Mouse (Mus musculus): ENCODE measurements around the gene Uri1. TPM values are rescaled to one million over a fixed set of nuclear protein-coding genes. Genes with fewer than 3 reads are reported as not detected.

The Uri1 gene
- polyA plus RNA-seq, 1 experiment from 2014 or later: 26.1 TPM

DNA sequence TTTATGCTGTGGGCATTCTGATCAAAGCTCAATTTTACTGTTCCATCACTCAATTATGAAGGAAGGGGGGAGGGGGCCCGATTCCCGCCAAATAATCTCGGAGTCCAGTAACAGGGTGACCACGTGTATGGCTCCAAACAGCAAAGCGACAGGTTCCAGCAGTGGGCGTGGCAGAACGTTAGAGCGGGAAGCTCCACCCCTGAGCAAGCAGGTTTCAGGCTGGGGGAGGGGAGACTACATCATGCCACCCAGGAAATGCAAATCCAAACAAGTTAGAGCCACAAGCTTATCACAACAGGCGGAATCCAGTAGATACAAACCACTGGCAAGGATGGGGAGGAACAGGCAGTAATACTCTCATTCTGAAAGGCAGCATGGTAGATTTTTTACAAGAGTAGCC is 71.5 kb downstream of the Uri1 start:
- 71% methylated on average over 9 of the region's 9 CpGs for WGBS (ENCODE audit: insufficient replicate concordance)
- no peak for ATAC-seq
- H3K27me3 ChIP-seq (replicated peaks): no peaks in the 10 kb centered on the region
- peaks cover 30% of the 10 kb centered on the region for H3K36me3 ChIP-seq
- H3K9ac ChIP-seq: no peak overlapping the region
- no peak overlapping the region for H3K4me3 ChIP-seq
- H3K9me3 ChIP-seq (replicated peaks): no peaks in the 10 kb centered on the region
- H3K4me1 ChIP-seq: no peaks in the 10 kb centered on the region
- no peak overlapping the region for H3K27ac ChIP-seq
- no peak overlapping the region for H3K4me2 ChIP-seq

DNA sequence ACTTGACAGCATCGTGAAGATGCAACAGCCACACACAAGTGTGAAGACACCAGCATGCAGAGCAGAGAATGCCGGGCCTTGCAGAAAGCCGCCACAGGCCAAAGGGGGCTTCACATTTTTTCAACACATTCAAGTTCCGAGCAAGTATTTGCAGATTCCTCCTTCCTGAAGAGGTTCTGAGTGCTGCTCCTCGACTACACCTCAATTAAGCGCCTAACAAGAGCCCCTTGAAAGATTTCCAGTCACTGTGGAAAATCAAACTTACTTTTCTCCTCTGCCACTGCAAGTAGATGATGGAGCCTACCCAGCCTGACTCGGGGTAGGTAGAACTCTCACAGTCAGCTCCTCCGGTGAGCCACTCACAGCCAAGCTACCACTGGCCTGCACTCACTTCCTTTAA is 86.9 kb downstream of the Uri1 start:
- peaks cover 14% of the 10 kb centered on the region for H3K36me3 ChIP-seq
- 74% methylated on average over 8 of the region's 8 CpGs for WGBS (ENCODE audit: insufficient replicate concordance)
- no peaks in the 10 kb centered on the region for H3K27me3 ChIP-seq (replicated peaks)
- H3K9ac ChIP-seq: no peak overlapping the region
- H3K4me3 ChIP-seq: no peak overlapping the region
- H3K9me3 ChIP-seq (replicated peaks): no peaks in the 10 kb centered on the region
- H3K4me2 ChIP-seq: no peak overlapping the region
- H3K4me1 ChIP-seq: no peaks in the 10 kb centered on the region
- no peak overlapping the region for H3K27ac ChIP-seq
- ATAC-seq: no peak

DNA sequence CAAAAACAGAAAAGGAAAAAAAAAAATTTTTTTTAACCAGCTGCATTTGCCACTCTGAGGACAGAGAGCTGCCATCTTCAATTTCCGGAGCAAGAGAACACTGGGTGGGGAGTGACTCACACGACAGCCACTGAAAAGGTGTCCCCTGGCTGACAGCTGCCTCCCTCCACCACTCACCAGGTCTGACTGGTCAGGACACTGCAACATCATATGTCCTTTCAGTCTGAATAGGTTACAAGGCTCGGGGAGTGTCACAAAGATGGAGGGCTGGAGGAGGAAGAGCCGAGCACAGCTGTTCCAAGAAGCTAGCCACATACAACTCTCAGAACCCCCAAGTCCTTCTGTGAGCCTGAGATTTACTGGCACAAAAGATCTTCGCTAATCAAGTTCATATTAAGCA is 87.6 kb downstream of the Uri1 start:
- Histone ChIP-seq H3K9me3 (replicated peaks) (no peaks in the 10 kb centered on the region), H3K9ac (no peak overlapping the region), H3K4me2 (no peak overlapping the region), H3K4me3 (no peak overlapping the region), H3K27me3 (replicated peaks) (no peaks in the 10 kb centered on the region), H3K36me3 (peaks cover 13% of the 10 kb centered on the region), H3K27ac (no peak overlapping the region), H3K4me1 (no peaks in the 10 kb centered on the region)
- 66% methylated on average over 5 of the region's 5 CpGs for WGBS (ENCODE audit: insufficient replicate concordance)
- ATAC-seq: no peak

DNA sequence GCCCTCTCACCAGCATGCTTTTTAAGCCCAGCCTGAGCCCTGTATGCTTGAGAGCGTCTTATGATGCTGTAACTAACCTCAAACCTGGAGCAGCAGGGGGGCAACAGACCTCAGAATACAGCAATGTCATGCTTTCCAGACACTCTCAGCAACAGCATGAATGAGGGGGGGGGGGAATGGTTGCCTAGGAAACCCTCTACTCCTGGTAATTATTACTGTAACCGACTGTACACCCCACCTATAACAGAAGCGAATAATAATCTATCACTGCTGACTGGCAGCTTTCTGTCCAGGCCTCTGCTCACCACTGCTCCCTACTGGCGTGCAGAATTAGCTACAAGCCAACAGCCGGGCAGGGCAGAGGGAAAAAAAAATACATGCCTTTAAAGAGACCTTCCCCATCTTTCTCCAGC is 88.6 kb downstream of the Uri1 start:
- H3K4me2 ChIP-seq: no peak overlapping the region
- 40% methylated on average over 5 of the region's 5 CpGs for WGBS (ENCODE audit: insufficient replicate concordance)
- H3K4me3 ChIP-seq: no peak overlapping the region
- ATAC-seq: no peak
- H3K27ac ChIP-seq: no peak overlapping the region
- H3K27me3 ChIP-seq (replicated peaks): no peaks in the 10 kb centered on the region
- no peaks in the 10 kb centered on the region for H3K9me3 ChIP-seq (replicated peaks)
- peaks cover 4% of the 10 kb centered on the region; the same call in 1 of the 2 replicates for H3K36me3 ChIP-seq
- no peak overlapping the region for H3K9ac ChIP-seq
- H3K4me1 ChIP-seq: no peaks in the 10 kb centered on the region

DNA sequence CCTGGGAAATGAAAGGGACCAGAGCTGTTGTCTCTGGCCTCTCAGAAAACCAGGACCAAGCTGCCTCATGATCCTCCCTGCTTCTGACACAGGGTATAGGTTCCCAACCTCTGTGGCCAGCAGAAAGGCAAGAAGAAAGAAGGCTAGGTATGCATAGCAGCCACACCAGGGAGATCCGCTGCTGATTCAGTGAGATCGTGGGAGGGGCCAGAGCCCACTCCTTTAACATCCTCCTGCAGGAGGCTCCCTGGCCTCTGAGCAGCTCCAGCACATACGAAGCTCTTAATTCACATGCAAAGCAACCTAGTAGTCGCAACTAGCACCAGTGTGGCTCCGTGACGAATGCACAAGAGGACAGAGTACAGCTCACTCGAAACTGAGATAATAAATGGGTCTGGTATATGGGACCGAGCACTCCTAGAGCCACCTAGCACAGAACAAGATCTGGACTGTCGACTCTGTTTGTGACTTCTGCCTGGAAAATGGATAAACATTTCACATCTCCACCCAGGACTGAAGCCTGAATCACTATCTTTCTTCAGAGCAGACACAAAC is 89.5 kb downstream of the Uri1 start:
- Histone ChIP-seq H3K4me3 (no peak overlapping the region), H3K27me3 (replicated peaks) (no peaks in the 10 kb centered on the region), H3K9me3 (replicated peaks) (no peaks in the 10 kb centered on the region), H3K36me3 (no peaks in the 10 kb centered on the region), H3K4me2 (no peak overlapping the region), H3K4me1 (no peaks in the 10 kb centered on the region), H3K27ac (no peak overlapping the region), H3K9ac (no peak overlapping the region)
- WGBS (ENCODE audit: insufficient replicate concordance): 69% methylated on average over 9 of the region's 9 CpGs
- ATAC-seq: no peak

DNA sequence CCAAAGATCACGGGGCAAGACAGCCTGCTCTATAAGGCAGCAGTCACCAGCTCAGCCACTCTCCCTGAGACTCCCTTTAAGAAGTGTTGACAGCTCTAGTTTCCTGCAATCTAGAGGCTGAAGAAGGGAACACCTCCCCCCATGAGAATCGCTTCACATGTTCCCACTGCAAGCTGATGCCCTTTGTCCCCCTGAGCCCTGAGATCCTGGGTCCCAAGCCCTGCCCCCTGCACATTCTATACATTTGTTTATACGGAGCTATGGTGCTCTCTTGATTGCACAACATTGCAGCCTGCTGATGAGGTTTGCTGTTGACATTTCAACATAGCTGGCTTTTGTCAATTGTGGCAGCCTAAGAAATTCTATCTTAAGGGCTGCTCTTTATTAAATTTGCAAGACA is 91.7 kb downstream of the Uri1 start:
- peak; percentile 73 for ATAC-seq
- no peak overlapping the region for H3K4me3 ChIP-seq
- no peaks in the 10 kb centered on the region for H3K4me1 ChIP-seq
- no peaks in the 10 kb centered on the region for H3K27me3 ChIP-seq (replicated peaks)
- 38% methylated on average over 3 of the region's 3 CpGs for WGBS (ENCODE audit: insufficient replicate concordance)
- H3K9ac ChIP-seq: no peak overlapping the region
- peak overlapping the region; percentile 13; the same call in 1 of the 2 replicates for H3K27ac ChIP-seq
- no peak overlapping the region for H3K4me2 ChIP-seq
- no peaks in the 10 kb centered on the region for H3K9me3 ChIP-seq (replicated peaks)
- no peaks in the 10 kb centered on the region for H3K36me3 ChIP-seq

DNA sequence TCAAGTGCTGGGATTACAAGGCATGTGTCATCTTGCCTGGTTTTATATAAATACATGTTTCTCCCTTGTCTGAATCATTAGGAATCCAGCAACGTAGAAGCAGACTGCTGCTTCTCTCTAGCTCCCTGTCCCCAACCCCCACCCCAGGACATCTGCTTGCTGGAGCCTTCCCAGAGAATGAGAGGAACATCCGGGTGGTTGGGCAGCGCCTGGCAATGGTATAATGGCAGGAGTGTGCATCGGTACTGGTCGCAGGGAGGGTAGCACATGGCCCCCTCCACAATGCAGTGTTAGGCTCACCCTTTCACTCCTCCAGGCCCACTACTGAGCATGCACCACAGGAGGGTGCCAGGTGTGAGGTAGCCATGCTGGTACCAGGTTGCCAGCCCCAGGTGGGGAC is 93.6 kb downstream of the Uri1 start:
- no peak overlapping the region for H3K4me3 ChIP-seq
- H3K27ac ChIP-seq: no peak overlapping the region
- H3K9ac ChIP-seq: no peak overlapping the region
- no peaks in the 10 kb centered on the region for H3K9me3 ChIP-seq (replicated peaks)
- no peaks in the 10 kb centered on the region for H3K4me1 ChIP-seq
- ATAC-seq: no peak
- no peak overlapping the region for H3K4me2 ChIP-seq
- WGBS (ENCODE audit: insufficient replicate concordance): 56% methylated on average over 5 of the region's 5 CpGs
- no peaks in the 10 kb centered on the region for H3K36me3 ChIP-seq
- H3K27me3 ChIP-seq (replicated peaks): no peaks in the 10 kb centered on the region

DNA sequence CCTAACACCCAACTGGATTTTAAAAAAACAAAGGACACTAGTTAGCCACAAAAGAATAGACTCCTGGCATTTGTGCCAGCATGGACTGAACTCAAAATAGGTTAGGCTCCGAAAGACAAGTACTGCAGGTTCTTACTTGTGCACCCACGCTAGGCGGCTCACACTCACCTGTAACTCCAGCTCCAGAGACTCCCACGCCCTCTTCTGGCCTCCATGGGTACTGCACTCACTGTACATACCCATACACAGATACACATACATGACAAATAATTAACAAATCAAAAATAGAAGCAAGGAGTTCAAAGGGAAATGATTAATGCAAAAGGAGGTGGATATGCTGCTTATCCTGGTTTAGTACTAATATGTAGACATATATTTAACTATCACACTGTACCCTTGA is 100.4 kb downstream of the Uri1 start:
- Histone ChIP-seq H3K4me3 (no peak overlapping the region), H3K27ac (no peak overlapping the region), H3K9me3 (replicated peaks) (0 out of 2 replicates have a peak, but pooled peaks cover 2% of the 10 kb centered on the region), H3K4me1 (no peaks in the 10 kb centered on the region), H3K9ac (no peak overlapping the region), H3K4me2 (no peak overlapping the region), H3K27me3 (replicated peaks) (no peaks in the 10 kb centered on the region), H3K36me3 (no peaks in the 10 kb centered on the region)
- WGBS (ENCODE audit: insufficient replicate concordance): 58% methylated on average over 4 of the region's 4 CpGs
- ATAC-seq: no peak

DNA sequence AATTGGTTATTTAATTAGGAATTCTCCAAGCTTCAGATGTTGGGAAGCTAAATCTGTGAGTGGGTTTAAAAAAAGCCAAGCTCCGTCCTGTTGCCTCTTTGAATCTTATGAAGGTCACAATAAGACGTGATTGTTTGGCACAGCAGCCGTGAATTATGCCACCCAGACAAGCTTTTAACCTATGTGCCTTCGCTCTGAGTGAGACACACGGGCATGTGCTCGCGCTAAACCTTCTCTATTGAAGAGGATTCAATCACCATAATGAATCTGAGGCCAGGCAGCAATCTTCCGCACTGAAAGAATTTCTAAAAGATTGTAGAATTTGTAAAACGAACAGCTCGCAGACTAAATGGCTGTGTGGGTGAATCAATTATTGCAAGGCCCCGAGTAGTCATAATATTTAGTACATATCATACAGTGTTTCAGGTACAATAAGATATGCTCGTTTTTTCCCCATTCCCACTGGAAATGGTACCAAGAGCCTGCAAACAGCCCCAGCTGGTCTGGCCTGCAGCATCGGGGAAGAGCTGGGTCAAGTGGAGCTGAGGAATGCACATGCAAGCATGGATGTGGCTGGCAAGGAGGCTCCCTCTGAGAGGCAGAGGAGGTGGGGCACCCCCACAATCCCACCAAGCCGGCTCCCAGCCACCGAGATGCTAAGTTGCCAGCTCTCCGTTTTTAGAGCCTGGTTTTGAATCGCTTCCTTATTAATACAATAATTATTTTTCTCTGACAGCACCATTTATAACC is 101.5 kb downstream of the Uri1 start:
- Histone ChIP-seq H3K4me1 (no peaks in the 10 kb centered on the region), H3K27ac (no peak overlapping the region), H3K4me3 (no peak overlapping the region), H3K9ac (no peak overlapping the region), H3K4me2 (no peak overlapping the region), H3K9me3 (replicated peaks) (0 out of 2 replicates have a peak, but pooled peaks cover 2% of the 10 kb centered on the region), H3K27me3 (replicated peaks) (no peaks in the 10 kb centered on the region), H3K36me3 (no peaks in the 10 kb centered on the region)
- WGBS (ENCODE audit: insufficient replicate concordance): 72% methylated on average over 17 of the region's 17 CpGs
- no peak for ATAC-seq

DNA sequence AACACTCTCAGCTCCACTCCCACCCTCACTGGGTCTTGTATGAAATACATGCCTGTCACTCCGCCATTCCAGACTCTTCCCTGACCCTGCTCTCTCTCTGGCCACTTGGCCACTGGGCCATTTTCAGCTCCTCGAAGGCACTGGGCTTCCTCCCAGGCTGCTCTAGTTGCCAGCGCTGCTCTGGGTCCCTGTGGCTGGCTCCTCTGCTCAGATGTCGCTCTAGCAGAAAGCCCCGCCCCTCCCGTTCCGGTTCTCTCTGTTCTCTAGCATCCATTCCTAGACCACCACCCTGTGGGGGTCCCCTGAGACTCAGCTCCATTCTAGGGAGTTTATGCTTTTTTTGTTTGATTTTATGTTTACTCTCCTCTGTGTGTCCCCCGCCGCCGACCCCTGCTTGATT is 104.4 kb downstream of the Uri1 start:
- 40% methylated on average over 10 of the region's 10 CpGs for WGBS (ENCODE audit: insufficient replicate concordance)
- no peak for ATAC-seq
- no peak overlapping the region for H3K9ac ChIP-seq

DNA sequence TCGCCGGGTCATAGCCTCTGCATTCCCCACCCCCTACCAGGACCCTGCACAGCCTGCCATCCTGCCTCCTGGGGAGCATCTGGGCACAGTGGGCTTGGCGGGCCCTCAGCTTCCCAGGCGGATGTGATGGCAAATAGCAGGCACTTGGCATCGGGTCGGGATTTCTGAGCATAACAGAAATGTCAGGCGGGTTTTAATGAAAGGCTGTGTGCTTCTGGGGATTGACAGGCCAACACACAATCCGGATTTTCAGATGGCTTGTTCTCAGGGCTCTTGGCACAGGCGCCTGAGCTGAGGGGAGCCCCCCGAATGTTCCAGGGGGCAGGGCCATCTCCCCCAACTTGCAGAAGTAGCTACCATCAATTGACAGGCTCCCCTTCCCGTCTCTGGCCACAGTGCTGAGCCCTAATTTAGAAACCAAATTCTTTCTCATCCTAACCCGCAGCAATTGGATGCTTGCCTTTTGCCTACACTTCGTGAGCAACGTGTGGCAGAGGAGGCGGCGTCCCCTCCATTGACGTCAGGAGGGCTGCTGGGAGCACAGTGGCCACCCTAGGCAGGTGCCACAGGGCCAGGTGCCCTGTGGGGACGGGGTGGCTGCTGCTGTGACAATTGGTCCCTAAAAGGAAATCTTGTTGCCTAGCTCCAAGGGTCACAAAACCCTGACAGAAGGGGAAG is 106.5 kb downstream of the Uri1 start:
- 56% methylated on average over 18 of the region's 18 CpGs for WGBS (ENCODE audit: insufficient replicate concordance)
- Histone ChIP-seq H3K36me3 (no peaks in the 10 kb centered on the region), H3K9me3 (replicated peaks) (no peaks in the 10 kb centered on the region), H3K27me3 (replicated peaks) (no peaks in the 10 kb centered on the region), H3K4me2 (no peak overlapping the region), H3K4me3 (no peak overlapping the region), H3K9ac (no peak overlapping the region), H3K4me1 (no peaks in the 10 kb centered on the region), H3K27ac (no peak overlapping the region)
- ATAC-seq: no peak

More for the DNA sequence above, 104.4 kb downstream of the Uri1 start:
- no peak overlapping the region for H3K4me2 ChIP-seq
- no peaks in the 10 kb centered on the region for H3K36me3 ChIP-seq
- H3K4me3 ChIP-seq: no peak overlapping the region
- no peaks in the 10 kb centered on the region for H3K27me3 ChIP-seq (replicated peaks)
- H3K4me1 ChIP-seq: no peaks in the 10 kb centered on the region
- 0 out of 2 replicates have a peak, but pooled peaks cover 2% of the 10 kb centered on the region for H3K9me3 ChIP-seq (replicated peaks)
- H3K27ac ChIP-seq: no peak overlapping the region

DNA sequence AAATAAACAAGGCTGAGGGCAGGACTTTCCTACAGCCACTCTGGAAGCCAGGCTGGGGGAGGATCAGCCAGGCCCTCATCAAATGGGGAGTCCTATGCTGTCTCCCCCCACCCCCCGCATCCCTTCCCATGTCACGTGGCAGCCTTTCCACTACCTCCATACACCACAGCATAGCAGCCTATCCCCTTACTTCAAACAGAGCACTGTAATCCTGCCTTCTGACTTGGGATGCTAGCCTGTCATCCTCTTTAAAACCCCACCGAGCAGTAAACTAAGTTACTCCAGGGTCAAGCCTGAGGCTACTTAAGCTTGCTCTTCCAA is 111.6 kb downstream of the Uri1 start:
- Histone ChIP-seq H3K4me3 (no peak overlapping the region), H3K9me3 (replicated peaks) (no peaks in the 10 kb centered on the region), H3K4me2 (no peak overlapping the region), H3K27me3 (replicated peaks) (no peaks in the 10 kb centered on the region), H3K27ac (no peak overlapping the region), H3K36me3 (no peaks in the 10 kb centered on the region), H3K4me1 (no peaks in the 10 kb centered on the region), H3K9ac (no peak overlapping the region)
- ATAC-seq: no peak
- WGBS (ENCODE audit: insufficient replicate concordance): 38% methylated on average over 3 of the region's 3 CpGs
